Mouse (Mus musculus): ENCODE measurements around the gene Syf2. TPM values are rescaled to one million over a fixed set of nuclear protein-coding genes. Genes with fewer than 3 reads are reported as not detected.

Gene Syf2
- total and polyA plus RNA-seq, 3 experiments = 94.6 to 165 (median 103) TPM

DNA sequence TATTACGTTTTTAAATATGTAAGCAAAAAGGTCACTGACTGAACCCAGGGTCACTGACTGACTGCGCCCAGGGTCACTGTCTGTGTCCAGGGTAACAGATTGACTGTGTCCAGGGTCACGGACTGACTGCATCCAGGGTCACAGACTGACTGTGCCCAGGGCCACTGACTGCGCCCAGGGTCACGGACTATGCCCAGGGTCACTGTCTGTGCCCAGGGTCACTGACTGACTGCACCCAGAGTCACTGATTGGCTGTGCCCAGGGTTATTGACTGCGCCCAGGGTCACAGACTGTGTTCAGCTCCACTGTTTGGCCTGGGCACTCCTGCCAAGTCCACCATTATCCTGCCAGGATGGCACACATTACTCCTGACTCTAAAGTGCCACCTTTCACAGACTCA is 33.4 kb upstream of the Syf2 start:
- TF ChIP-seq SIN3A (IDR thresholded peaks at IDR 0.05; ENCODE audit: low read length) (no peak), UBTF (IDR thresholded peaks at IDR 0.05; ENCODE audit: borderline replicate concordance, insufficient read depth, low read depth, low read length) (no peak)
- H3K27me3 ChIP-seq (ENCODE audit: control insufficient read depth in 1 of 2, insufficient read depth in 2 of 2, low read length in 2 of 2) = no peaks in the 10 kb centered on the region
- peaks cover 0 to 10% of the 10 kb centered on the region in 2 experiments; a peak in 2 of 4 replicates for H3K36me3 ChIP-seq (ENCODE audit: control insufficient read depth in 1 of 2, insufficient read depth in 2 of 2, low read length in 2 of 2)
- H3K9me3 ChIP-seq (replicated peaks; ENCODE audit: insufficient read depth, low read length) = no peaks in the 10 kb centered on the region
- H3K27ac ChIP-seq (ENCODE audit: control insufficient read depth, low read depth, low read length) = no peak overlapping the region
- no peaks in the 10 kb centered on the region for H3K4me1 ChIP-seq (ENCODE audit: control insufficient read depth in 1 of 2, insufficient read depth in 2 of 2, low read length in 2 of 2)
- no peak for DNase-seq (ENCODE audit: low read depth, low spot score)
- no peak overlapping the region for H3K4me3 ChIP-seq (ENCODE audit: control insufficient read depth in 1 of 2, insufficient read depth in 1 of 2, low read depth in 2 of 2, low read length in 2 of 2)
- no peak overlapping the region for H3K9ac ChIP-seq (ENCODE audit: control insufficient read depth, low read depth, low read length, poor library complexity, severe bottlenecking)
- H3K79me2 ChIP-seq (ENCODE audit: control insufficient read depth, insufficient read depth, low read length, poor library complexity) = no peaks in the 10 kb centered on the region

- no peak overlapping the region for H3K9ac ChIP-seq (ENCODE audit: control insufficient read depth, low read depth, low read length, poor library complexity, severe bottlenecking)
These were observed 29.6 kb upstream of the Syf2 start for GRCm38 (mm10) chr4:134901126-134901525.

DNA sequence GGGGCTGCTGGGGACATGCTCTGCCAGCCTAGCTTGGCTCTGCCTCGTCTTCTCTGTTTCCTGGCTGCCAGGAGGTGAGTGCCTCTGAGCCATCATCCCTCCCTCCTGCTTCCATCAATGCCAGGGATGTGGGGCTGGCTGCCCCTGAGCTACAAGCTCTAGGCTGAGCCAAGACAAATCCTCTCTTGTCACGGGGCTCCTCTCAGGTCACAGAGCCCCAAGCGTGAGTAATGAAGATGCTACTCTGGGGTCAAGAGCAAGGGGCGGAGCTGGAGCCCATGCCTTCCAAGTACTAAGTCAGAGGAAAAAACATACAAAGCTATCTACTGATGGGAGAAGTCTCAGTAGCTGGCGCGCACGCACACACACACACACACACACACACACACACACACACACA is 27.7 kb upstream of the Syf2 start:
- H3K9me3 ChIP-seq (replicated peaks; ENCODE audit: insufficient read depth, low read length) = no peaks in the 10 kb centered on the region
- peaks cover 0 to 13% of the 10 kb centered on the region in 2 experiments; a peak in 2 of 4 replicates for H3K36me3 ChIP-seq (ENCODE audit: control insufficient read depth in 1 of 2, insufficient read depth in 2 of 2, low read length in 2 of 2)
- no peak for TF ChIP-seq USF2 (IDR thresholded peaks at IDR 0.05; ENCODE audit: borderline replicate concordance in 1 of 2, insufficient read depth in 1 of 2, low read depth in 1 of 2, low read length in 2 of 2)
- DNase-seq (ENCODE audit: low read depth, low spot score) = no peak
- no peaks in the 10 kb centered on the region for H3K4me1 ChIP-seq (ENCODE audit: control insufficient read depth in 1 of 2, insufficient read depth in 2 of 2, low read length in 2 of 2)
- no peaks in the 10 kb centered on the region for H3K27me3 ChIP-seq (ENCODE audit: control insufficient read depth in 1 of 2, insufficient read depth in 2 of 2, low read length in 2 of 2)
- H3K27ac ChIP-seq (ENCODE audit: control insufficient read depth, low read depth, low read length) = no peak overlapping the region
- no peak overlapping the region for H3K4me3 ChIP-seq (ENCODE audit: control insufficient read depth in 1 of 2, insufficient read depth in 1 of 2, low read depth in 2 of 2, low read length in 2 of 2)
- H3K9ac ChIP-seq (ENCODE audit: control insufficient read depth, low read depth, low read length, poor library complexity, severe bottlenecking) = no peak overlapping the region
- no peaks in the 10 kb centered on the region for H3K79me2 ChIP-seq (ENCODE audit: control insufficient read depth, insufficient read depth, low read length, poor library complexity)

More at GRCm38 (mm10) chr4:134901126-134901525, 29.6 kb upstream of the Syf2 start:
- H3K9me3 ChIP-seq (replicated peaks; ENCODE audit: insufficient read depth, low read length) = no peaks in the 10 kb centered on the region
- H3K4me3 ChIP-seq (ENCODE audit: control insufficient read depth in 1 of 2, insufficient read depth in 1 of 2, low read depth in 2 of 2, low read length in 2 of 2) = no peak overlapping the region
- H3K36me3 ChIP-seq (ENCODE audit: control insufficient read depth in 1 of 2, insufficient read depth in 2 of 2, low read length in 2 of 2) = peaks cover 0 to 12% of the 10 kb centered on the region in 2 experiments; a peak in 2 of 4 replicates
- TF ChIP-seq MYB (IDR thresholded peaks at IDR 0.05; ENCODE audit: low read depth, low read length) (no peak), GATA1 (IDR thresholded peaks at IDR 0.05; ENCODE audit: low read depth, low read length) (no peak), BHLHE40 (IDR thresholded peaks at IDR 0.05; ENCODE audit: borderline replicate concordance, low read depth, low read length) (no peak), ZMIZ1 (IDR thresholded peaks at IDR 0.05; ENCODE audit: low read depth, low read length) (no peak), NELFE (IDR thresholded peaks at IDR 0.05; ENCODE audit: low read depth, low read length) (no peak), GABPA (IDR thresholded peaks at IDR 0.05; ENCODE audit: low read depth, low read length) (no peak), EP300 (IDR thresholded peaks at IDR 0.05; ENCODE audit: low read depth in 1 of 2, low read length in 2 of 2) (no peak), UBTF (IDR thresholded peaks at IDR 0.05; ENCODE audit: borderline replicate concordance, insufficient read depth, low read depth, low read length) (no peak), RCOR1 (IDR thresholded peaks at IDR 0.05; ENCODE audit: low read depth, low read length) (no peak), HCFC1 (IDR thresholded peaks at IDR 0.05; ENCODE audit: low read depth, low read length) (no peak), MYC (IDR thresholded peaks at IDR 0.05; ENCODE audit: low read depth, low read length) (no peak)
- H3K79me2 ChIP-seq (ENCODE audit: control insufficient read depth, insufficient read depth, low read length, poor library complexity) = no peaks in the 10 kb centered on the region
- no peak overlapping the region for H3K27ac ChIP-seq (ENCODE audit: control insufficient read depth, low read depth, low read length)
- no peaks in the 10 kb centered on the region for H3K4me1 ChIP-seq (ENCODE audit: control insufficient read depth in 1 of 2, insufficient read depth in 2 of 2, low read length in 2 of 2)
- DNase-seq (ENCODE audit: low read depth, low spot score) = no peak
- no peaks in the 10 kb centered on the region for H3K27me3 ChIP-seq (ENCODE audit: control insufficient read depth in 1 of 2, insufficient read depth in 2 of 2, low read length in 2 of 2)

Data from MEL (cell line).